Mouse (Mus musculus) erythroblast, embryonic 14.5 days (primary cell): ENCODE measurements around the gene Map4k2.

Source experiments
- GATA1 ChIP-seq: IDR thresholded peaks from 2 replicates; pipeline ENCODE4 v1.6.1; 2012; ENCODE audit warnings: low read length, inconsistent platforms, mixed read lengths
- TAL1 ChIP-seq: IDR thresholded peaks from 3 replicates; pipeline ENCODE4 v1.6.1; 2012; ENCODE audit warnings: low read length, inconsistent platforms, mixed read lengths

- TF ChIP-seq GATA1 (peak; percentile 78), TAL1 (peak; percentile 91)
Observed at GRCm38 (mm10) chr19:6300402-6300841, 40.5 kb upstream of the Map4k2 start.
